Mouse (Mus musculus) gastrocnemius, postnatal 25 days (tissue): ENCODE results near the gene Rab40c. TPM values are rescaled to one million over a fixed set of nuclear protein-coding genes. Genes with fewer than 3 reads are reported as not detected.

ENCODE experiments used
- DNase-seq: peaks from one replicate; pipeline ENCODE4 v3.0.0; 2022
- total RNA-seq, 2 experiments: library from RNA; stranded (reverse); gene quantifications; 1 replicate in 1 of 2; 2 replicates in 1 of 2; pipeline ENCODE4 v1.2.3; 2021

Rab40c gene
- total RNA-seq, 2 experiments from 2014 or later = 8.7 to 11.0 TPM

DNA sequence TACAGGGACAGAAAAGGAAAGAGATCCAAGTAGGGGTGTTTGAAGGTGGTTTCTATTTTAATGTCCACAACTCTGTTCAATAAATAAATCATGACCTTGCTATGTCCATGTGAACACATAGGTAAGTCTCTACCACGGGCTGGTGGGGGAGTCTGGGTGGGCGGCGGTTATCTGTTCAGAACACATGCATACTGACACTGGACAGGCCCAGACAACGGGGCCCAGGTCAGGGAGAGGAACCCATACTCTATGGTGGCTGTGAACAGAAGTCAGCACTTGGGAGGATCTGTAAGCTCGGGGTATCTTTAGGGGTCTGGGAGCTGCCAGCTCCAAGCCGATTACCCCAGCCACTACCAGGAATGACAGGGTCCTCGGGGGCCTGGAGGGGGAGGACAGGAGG, 26.8 kb upstream of the Rab40c start:
- DNase-seq = no peak

DNA sequence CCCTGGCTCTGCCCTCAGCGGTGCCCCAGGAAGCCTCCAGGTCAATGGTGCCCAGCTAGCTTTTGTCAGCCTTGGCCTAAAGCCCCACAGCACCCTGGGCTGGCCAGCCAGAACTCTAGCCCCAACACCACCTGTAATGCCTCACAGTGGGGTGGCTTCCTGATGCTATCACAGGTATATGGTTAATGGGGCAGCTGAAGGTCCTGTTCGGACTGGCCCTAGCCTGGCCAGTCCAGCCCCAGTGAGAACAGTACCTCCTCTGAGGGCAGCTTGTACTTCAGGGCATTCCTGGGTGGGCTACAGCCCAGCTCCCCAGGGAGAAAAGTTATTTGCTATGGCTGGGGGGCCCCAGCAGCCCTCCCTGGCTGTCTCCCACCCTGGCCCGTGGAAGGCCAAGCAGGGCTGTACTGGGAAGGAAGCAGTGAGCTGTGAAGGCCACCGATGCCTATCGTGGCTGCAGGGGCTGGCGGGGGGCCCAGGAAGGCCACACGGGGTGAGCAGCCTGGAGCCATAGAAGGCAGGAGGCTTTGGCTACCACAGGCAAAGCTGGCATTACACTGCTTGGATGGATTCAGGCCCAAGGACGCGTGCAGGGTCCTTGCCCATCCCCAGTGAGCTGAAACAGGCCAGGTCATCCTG, 26.1 kb upstream of the Rab40c start:
- DNase-seq = peak; percentile 52

DNA sequence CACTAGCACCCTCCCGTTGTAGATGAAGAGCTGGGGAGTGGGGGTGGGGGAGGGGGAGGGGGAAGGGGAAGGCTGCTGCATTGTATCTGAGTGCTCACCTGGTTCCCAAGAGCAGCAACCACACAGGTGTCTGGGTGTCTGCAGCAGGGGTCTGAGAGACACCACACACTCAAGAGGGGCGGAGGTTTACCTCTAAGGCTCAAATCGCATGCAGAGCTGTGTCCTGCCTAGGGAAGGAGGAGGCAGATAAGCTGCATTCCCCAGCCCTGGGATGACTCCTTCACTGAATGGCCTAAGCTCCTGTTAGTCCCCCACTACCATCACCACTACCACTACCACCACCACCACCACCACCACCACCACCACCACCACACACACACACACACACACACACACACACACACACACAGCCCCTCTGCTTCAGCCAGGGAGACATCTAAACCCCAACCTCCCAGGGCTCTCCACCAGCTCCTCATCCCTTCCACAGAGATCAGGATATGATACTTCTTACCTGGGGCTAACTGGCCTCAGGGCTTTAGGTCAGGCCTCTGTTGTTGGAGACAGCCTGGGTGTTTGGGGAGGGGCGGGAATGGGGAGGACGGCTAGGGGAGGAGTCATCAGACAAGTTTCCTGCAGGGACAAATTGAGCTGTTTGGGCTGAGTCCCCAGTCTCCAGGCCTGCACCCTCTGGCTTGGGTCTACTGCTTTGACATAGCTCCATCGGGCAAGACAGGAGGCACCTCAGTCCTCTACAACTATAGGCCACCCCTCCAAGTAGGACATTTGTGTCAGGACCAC, 25.0 kb upstream of the Rab40c start, which contains the start of the genes Pigq and Nhlrc4:
Pigq (minus strand) TSS at position 571 of the 798 bp plus-strand sequence.
Nhlrc4 (minus strand) TSS at position 596 of the 798 bp plus-strand sequence.
- no peak for DNase-seq

DNA sequence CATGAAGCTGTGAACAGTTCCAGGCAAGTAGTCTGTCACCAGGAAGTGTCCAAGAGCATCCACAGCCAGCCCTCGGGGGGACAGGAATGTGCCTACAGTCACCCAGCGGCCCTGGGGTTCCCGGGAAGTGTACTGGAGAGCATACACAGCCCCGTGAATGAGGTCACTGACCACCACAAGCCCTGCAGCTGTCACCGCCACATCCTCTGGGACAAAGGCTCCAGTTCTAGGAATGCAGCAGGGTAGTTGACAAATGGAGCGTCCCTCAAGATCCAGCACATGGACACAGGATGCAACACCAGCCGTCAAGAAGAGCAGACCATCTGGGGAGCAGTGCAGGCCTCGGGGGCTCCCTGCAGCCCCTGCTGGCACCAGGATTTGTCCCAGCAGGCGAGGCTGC, 24.2 kb upstream of the Rab40c start:
- no peak for DNase-seq

DNA sequence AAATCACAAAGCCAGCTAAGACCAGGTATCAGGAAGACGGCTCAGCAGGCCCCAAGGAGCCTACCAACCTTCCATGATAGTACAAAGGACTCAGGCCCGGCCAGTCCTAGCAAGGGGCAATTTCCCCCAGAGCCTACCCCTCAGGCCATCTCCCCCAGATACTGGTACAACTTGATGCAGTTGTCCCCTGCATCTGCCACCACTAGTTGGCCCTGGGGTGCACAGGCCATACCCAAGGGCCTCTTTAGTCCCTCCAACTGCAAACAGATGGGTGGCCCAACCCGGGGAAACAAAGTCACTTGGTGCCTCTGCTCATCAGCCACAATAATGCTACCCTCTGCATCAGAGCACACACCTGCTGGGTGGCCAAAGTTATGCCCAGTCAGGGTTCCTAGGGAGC, 23.7 kb upstream of the Rab40c start:
- no peak for DNase-seq

DNA sequence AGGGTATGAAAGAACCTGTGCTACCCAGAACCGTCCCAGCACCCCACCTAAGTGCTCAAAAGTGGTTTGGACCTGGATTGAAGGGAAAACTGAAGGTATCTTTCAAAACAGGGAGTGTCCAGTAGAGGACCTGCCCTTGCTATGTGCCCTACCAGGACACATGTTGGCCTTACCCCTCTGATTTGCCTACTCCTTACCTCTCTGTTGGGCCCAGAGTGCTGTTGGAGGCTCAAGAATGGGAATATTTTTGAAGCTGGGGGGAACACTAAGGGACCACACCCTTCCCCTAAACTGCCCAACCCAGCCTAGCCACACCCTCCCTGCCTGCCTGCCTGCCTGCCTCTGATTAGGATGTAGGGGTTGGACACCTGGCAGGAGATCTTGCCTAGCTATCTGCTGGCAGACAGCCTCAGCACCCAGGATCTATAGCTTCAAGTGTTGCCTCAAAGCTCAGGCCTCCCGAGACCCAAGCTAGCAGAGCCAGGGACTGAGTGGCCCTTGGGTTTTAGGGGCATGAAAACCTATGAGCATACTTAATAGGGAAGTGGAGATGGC, 23.1 kb upstream of the Rab40c start:
- DNase-seq = no peak

DNA sequence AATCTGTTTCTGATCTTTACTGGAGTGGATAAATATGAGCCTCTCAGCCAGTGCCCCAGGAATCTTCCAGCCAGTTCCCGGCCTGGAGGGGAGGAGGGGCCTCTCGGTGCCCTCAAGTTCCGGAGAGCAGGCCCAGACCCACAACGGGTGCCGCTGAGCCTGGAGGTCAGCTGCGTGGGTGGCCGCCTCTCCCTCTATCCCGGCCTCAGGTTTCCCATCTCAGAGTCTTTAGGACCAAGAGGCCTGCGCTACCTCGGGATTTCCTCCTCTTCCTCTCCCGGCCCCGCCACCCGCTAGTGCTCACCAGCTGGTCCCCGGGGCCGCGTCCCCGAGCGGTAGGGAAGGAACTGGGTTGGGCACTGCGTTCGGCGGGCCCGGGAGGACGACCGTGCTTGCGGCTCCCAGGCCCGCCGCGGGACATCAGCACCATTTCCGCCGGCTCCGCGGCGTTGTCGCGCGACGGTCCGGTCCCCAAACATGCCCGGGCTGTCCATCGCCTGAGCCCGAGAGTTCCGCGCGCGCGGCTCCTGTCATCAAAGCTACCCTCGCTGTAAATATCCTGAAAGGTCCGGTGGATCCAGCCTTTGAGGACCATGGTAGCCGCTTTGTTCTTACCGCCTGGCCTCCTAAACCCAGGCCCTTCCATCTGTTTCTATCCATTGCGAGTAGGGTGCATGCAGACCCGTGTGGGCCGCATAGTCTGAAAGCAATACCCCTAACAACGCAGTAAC, 22.1 kb upstream of the Rab40c start:
- DNase-seq = peak; percentile 67

DNA sequence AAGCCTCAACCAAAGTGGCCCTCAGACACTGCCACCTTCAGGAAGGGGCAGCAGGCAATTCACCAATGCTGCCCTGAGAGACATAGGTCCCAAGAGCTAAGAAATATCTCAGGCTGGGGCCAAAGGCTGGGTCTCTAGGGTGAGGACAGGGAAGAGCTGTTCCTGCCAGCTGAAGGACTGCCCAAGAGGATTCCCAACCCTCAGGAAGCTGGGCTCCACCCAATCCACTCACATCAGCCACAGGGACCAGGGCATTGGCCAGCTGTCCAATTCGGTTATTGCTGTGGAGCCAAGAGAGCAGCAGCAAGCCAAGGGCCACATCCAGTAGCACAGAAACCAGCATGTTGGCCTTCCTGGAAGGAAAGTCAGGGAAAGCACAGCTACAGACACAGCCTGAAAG, 15.0 kb upstream of the Rab40c start:
- DNase-seq = no peak

DNA sequence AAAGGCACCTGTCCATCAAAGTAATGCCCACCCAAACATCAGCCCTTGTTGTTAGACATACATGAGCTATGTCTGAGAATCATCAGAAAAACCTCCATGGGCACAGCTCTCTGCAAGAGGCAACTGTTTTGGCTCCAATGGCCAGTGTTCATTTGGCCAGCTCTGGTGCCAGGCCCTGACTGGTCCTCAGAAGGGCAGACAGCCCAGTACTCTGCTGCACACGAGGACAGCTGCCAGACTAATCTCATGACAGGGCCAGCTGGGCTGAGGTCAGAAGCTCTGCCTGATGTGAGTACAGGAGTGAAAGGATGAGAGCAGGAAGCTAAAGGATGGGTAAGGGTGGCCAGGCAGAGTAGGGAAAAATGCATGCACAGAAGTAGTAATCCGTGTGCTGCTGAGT, 5.8 kb upstream of the Rab40c start:
- peak; percentile 77 for DNase-seq

DNA sequence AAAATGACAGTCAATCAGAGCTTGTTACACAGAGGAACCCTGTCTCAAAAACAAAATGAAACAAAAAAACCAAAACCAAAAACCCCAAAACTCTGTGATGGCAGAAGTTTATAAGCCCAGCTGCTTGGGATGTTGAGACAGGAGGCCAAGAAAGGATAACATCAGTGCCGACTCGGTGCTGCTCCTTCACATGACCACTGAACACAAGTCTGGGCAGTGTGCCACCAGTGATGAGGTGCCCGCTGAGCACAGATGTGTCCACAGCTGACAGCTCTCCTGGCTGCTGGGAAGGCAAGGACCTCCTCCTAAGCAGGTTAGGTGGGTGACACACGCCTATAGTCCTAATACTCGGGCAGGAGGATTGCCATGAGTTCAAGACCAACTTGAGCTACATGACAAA, 2.6 kb upstream of the Rab40c start:
- DNase-seq = no peak

DNA sequence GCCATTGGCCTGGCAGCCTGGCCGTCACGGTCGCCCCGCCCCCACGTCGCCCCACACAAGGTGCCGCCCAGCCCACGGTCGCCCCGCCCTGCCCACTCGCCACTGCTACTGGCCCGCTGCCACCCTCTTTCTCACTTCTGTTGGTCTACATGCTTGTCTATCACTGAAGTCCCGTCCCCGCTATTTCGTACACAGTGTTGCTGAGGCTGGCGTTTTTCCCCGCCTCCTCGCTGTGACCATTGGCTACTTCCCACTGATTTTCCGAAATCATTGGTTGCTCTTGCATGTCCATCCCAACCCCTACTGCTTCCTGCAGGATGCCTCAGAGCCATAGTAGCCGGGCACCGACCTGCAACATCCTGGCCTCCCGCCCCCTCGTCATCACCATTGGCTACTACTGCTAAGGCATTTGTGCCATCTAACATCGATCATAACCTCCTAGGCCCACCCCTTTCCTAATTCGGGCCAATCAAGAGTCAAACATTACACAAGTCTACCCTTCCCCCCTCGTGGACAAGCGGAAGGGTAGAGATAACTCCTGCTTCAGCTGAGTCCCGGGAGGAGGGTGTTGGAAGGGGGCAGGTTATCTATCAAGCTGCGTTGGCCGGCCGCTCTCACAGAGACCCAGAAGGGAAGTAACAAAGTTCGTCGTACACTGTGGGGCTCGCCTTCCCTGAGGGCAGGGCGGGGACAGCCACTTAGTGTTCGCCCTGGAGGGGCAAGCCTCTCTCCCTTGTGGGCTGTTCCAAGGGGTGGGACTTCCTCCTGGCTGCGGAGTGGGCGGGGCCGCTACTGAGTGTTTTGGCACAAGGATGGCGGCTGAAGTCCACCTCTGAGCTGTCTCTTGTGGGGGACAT, 487 bp upstream of the Rab40c start:
- DNase-seq = peak; percentile 100

DNA sequence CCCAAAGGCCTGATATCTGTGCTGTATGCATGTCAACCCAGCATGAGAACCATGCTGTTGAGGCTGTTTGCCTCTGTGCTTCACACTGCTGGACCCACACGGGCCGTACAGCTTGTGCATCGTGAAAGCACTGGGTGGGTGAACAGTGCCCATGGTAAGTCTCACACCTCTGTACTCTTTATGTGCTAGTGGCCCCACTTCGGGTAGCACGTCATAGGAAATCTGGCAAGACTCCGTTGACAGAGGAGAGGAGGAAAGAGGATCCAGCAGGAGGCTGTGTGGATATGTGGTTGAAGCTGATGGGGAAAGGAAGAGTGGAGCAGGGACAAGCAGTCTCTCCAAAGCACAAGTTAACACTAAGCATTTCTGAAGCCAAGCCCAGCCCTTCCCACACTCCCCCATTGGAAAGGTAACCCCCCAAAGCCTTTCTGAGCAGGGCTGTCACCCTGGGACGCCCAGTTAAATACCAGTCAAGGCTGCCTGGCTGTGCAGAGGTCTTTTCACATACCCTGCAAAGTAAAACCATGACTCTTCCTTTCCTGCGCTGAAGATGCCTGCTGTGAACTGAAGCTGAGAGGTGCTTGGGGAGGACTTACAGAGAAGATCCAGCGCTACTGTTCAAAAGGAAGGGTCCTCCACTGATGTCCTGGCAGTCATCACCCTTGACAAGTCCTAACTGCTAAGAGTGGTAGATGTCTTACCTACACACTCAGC, 1.3 kb downstream of the Rab40c start:
- no peak for DNase-seq

DNA sequence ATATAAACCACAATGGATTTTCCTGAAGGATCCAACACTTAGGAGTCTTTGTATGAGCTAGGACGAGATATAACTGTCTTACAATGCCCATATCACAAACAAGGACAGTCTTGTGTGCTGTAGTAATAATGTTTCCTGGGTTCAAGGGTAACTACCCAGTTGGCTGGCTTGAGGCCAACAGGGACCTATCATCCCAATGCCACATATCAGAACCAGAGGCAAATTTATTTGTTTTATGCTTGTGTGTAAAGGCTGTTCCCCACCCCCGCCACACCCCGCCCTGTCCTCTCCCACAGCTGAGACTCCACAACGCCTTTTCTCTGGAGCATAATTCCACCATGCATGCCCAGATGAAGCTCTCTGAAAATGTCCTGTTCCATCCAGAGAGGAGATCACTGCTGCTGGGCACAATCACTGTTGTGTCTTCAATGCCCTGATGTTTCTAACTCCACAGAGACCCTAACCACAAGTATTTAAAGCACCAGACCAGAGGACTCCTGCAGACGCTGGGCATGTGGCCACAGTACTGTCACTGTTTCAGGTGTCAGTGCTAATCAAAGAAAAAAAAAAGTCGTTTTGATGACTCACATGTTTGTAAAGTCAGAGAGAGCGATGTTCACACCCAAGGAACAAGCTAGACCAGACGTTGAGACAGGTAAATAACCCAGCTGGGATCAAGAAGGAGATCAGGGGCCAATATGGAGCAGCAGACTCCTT, 2.4 kb downstream of the Rab40c start:
- no peak for DNase-seq

DNA sequence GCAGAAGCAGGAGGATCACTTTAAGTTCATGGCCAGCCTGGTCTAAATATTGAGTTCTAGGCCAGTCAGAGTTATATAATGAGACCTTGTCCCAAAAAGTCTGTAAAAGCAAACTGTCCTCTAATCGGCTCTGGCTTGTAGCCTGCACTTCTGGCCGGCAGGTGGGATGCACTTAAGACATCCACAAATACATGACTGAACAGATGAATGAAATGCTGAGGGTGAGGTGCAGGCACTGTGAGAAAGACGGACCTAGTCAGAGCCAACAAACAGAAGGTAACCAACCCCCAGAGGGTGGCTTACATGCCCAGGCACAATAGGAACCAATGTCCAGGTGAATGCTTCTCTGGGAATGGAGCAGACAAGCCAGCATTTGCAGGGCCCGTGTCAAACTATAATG, 5.2 kb downstream of the Rab40c start:
- no peak for DNase-seq

DNA sequence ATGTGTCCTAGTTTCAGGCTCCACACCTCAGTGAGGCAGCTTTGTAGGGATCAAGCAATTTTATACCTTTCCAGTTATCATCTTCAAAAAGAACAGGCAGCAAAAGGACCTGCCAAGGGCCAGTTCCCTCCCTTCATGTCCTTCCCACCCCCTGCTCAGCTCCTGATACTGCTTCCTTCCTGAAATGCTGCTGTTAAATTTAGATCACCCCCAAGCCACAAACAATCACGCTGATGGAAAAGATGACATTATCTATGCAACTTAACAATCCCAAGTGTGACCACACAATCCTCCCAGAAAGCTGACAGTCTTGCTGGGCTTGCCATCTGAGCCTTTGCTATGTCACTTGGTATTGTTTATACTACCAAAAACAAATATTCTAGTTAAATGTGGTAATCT, 5.7 kb downstream of the Rab40c start:
- no peak for DNase-seq

DNA sequence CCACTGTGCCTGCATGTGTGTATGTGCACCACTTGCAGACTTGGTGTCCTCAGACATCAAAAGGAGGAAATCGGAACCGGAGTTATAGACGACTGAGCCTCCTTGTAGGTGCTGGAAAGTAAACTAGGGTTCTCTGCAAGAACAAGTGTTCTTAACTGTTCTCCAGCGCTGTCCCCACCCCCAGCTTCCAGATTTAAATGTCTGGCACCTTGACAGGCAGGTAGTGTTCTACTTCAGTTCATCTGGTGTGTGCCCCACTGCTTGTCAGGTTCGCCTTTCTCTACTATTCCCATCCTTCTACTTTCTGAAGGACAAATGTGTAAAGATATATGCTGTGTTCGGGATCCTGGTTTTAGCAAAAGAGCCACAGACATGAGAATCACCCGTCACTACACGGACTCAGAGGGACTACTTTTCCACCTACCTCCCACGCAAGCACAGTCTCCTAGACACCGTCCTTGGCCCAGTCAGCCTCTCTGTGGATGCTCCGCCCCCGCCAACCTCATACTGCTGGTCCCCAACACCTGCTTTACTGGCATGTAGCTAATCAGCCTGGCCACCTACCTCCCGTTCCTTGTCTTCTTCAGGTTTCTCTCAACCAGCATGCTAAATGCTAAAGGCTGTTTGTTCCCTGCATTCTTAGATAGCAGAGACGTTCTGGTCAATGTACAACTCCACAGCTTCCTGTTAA, 6.2 kb downstream of the Rab40c start:
- DNase-seq = no peak

DNA sequence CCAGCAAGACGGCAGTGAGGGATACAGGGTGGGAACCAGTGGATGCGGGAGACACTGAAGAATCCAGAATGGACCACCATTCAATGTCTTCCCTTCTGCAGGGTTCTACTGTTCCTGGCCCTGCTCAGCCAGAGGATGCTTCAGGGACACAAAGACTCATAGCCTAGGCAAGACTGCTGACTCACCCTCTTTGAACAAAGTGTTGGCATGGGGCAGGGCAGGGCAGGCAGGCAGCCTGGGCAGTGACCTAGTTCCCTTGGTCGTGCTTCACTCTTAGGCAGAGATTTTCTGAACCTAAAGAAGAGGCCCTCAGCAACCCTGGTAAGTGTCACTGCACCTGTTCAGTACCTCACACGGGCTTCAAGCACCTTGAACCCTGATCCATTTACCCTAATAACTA, 7.7 kb downstream of the Rab40c start:
- DNase-seq = no peak

DNA sequence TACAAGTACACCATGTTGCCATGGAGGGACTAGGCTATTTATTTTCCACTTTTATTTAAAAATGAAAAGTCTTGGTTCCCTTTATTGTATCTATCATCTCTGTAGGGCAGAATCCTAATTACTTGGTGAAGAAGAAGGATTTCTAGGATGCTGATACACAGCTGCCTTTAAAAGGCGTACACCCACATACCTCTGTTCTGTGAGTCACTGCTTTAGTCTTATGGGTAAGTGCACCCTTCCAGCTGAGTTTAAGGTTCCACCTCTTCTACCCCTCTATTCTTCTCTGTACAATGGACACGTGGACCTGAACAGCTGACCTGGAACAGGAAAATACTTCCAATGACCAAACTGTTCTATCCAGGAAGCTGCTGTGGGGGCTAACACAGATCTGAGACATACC, 11.9 kb downstream of the Rab40c start:
- DNase-seq = no peak

DNA sequence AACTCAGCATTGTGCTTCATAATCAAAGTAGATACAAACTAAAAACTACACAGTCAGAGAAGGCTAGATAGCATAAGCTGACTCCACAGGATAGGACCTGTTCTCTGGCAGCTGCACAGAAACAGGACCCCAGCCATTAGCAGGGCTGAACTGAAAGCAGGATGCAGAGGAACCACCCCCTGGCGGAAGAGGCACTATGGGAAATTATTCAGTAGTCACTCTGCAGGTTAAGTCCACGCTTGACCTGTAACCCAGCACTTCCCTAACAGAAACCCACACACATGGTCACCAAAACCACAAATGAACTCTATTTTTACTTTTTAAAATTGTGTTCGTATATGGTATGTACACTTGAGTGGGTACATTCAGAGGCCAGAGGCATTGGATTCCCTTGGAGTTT, 16.5 kb downstream of the Rab40c start:
- DNase-seq = no peak

DNA sequence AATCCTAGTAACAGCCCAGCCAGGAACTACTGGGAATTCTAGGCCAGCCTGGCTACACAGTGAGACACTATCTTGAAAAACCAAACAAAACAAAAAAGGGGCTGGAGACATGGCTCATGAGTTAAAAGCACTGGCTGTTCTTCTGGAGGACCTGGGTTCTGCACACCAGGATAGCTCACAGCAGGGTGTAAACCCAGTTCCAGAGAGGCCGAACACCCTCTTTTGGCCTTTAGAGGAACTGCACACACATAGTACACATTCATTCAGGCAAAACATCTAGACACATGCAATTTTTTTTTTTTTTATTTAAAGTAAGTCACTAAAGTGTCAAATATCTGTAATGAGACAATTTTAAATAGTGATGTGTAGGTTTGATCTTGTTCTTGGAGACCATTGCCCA, 19.3 kb downstream of the Rab40c start:
- no peak for DNase-seq
